Mouse (Mus musculus) layer of hippocampus, adult 18-20 months (tissue): ENCODE measurements around the gene Rcan2. TPM values are rescaled to one million over a fixed set of nuclear protein-coding genes. Genes with fewer than 3 reads are reported as not detected.

Experiments used
- DNase-seq, 2 experiments: peaks; one replicate each; pipeline ENCODE4 v3.0.0; 2022; ENCODE audit warnings: low spot score in 2 of 2
- total RNA-seq, 2 experiments: library from RNA; stranded (reverse); gene quantifications; 2 replicates each; pipeline ENCODE4 v1.2.3; 2021

The Rcan2 gene
- total RNA-seq, 2 experiments from 2014 or later, result 98.6 to 100.0 TPM

DNA sequence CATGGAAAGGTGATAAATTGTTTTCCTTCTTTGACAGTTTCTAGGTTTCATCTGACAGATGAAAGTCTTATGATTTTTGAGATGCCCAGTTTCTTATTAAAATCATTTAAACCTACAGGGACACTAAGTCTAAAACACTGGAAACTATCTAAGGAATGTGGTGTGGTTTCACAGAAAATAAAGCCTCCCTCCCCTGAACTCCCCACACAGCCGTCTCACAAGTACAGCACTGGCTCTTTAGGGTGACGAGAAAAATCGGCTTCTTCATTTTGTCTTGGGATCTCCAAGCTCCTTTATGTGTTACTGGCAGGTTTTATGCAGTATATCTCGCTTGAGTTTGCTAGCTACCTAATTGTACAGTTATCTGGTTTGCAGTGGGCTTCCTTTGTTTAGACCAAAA lies 210.8 kb downstream of the Rcan2 start:
- DNase-seq, result no peak

DNA sequence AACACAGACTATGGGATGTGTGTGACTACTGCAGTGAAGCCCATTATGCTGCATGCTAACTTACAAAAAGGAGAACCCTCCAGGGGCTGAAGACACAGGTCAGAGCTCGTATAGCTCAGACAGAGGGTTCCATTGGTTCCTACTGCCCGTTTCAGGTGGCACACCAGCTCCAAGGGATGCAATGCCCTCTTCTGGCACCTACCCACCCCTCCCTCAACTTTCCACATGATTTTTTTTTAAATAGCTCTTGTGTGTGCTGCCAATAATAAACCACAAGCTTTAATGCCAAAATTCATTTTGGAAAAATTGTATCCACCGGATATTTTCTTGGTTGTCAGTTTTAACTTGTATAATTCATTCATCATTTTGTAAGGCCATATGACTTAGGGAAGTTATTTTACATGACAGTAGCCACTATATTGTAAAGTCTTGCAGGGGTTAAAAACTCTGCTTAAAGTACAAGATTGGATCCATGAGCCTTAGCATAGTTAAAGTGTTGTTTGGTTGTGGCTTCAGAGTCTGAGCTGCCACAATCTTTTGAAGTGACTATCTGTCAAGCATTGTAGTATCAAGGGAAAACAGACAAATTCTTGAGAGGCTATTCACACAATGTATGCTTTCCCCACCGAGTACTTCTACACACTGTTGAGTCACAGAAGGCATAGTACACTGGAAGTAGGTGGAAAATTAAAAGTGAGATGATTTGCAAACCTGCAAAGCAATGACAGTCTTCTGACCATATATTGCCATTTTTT lies 212.8 kb downstream of the Rcan2 start:
- no peak for DNase-seq

GRCm38 (mm10) chr17:44016314-44016713 lies 215.2 kb downstream of the Rcan2 start:
- no peak for DNase-seq

- DNase-seq, result no peak
Observed at GRCm38 (mm10) chr17:44020707-44021220, 219.6 kb downstream of the Rcan2 start.

DNA sequence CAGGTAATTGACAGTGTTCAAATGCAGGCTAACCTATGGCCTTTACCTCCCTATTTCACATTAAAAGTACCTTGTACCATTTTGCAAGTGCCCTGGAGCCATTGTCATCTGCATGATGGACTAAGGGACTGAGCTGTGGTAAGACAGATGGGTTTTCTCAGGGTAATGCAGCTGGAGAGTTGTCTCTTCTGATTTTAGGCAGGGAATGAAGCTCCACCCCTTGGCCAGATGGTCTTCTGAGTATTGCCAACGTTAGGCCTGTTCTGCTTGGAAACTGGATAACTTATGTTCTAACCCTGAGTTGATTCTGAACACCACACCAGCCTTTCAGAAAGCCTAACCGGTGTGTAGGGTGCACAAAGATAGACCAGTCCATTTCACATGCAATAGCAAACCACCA lies 222.7 kb downstream of the Rcan2 start:
- no peak for DNase-seq

DNA sequence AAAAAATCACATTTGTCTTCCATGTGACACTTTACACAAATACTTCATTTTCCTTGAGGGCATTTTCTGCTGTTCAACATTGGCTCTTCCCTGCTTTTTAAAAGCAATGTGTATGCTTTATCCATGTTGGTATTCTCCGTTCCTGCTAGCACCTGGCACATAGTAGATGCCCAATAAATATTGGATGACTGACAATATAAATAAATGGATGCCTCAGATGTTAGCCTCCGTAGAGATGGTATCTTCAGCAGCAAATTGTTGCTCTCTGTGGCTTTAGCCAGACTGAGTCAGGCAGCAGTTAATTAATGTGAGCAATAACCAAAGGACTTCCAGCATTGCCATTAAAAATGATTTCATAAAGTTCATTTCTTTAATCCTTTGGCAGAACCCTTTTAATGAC lies 223.9 kb downstream of the Rcan2 start:
- no peak for DNase-seq

DNA sequence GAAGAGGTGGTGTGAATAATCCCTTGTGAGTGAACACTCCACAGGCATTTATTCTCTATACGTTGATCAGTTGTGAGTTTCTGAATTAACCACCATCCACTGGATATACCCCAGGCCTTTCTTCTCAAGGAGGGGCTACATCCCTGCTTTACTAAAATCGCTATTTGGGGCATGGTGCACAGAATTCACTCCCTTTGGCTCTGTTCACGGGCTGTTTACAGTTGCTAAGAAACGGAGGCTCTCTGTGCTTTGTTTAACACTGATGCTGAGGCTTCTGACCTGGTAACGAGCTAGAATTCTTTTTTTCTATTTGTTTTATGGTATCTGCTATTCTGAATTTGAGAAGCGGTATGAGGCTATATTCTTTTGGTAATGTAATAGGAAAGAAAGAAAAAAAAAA lies 224.8 kb downstream of the Rcan2 start:
- peak in 1 of 2 experiments; percentile 36 for DNase-seq

DNA sequence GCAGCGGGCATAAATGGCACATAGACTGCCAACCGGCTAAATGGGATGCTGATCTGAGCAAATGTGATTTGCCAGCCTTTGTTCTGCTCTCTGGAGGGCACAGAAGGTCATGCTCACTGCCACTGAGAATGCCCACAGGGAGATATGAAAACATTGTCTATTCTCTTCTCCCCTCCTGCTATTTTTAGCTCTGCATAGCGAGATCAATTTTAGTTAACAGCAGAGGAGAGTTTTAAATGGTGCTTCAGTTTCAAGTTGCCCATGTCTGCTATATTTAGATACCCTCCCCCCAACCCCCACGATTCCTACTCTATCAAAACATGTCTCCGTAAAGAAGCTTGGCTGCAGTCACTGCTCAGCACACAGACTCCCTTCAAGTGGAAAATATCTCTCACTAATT lies 225.2 kb downstream of the Rcan2 start:
- DNase-seq, result peak in 1 of 2 experiments; percentile 48

DNA sequence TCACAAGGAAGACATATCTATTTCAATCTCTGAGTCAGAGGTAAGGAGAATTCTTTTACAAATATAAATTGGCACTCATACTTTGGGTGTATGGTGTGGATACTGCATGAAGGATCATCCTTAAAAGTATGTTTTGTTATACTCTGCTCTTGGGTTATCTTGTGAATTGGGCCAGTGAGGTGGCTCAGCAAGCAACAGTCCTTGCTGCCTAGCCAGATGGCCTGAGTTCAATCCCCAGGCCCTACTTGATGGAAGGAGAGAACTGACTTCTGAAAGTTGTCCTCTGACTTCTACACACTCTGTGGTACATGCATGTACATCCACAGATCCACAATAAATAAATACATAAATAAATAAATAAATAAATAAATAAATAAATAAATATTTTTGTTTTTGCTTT lies 225.6 kb downstream of the Rcan2 start:
- no peak for DNase-seq

- DNase-seq, result no peak
Observed at GRCm38 (mm10) chr17:44027311-44027710, 226.2 kb downstream of the Rcan2 start.

- peak in 1 of 2 experiments; percentile 32 for DNase-seq
Observed at GRCm38 (mm10) chr17:44029616-44030015, 228.5 kb downstream of the Rcan2 start.

GRCm38 (mm10) chr17:44030776-44031587 lies 229.8 kb downstream of the Rcan2 start:
- peak in 1 of 2 experiments; percentile 74 for DNase-seq

DNA sequence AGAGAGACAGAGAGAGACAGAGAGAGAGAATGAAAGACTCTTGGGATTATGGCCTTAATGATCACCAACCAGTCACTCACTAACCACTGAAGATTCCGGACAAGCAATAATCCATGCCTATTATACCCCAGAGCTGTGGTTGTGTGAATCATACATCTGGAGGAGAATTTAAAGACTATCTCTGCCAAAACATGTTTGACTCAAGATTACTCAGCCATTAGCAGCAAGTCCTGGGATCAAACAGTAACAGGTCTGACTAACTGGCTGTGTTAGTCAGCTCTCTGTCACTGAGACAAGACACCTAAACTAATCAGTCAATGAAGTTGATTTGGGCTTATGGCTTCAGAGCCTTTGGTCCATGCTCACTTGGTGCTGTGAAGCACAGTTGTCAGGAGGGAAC lies 233.9 kb downstream of the Rcan2 start:
- DNase-seq, result no peak

GRCm38 (mm10) chr17:44038656-44039055 lies 237.5 kb downstream of the Rcan2 start:
- peak; percentile 40 to 84 for DNase-seq

DNA sequence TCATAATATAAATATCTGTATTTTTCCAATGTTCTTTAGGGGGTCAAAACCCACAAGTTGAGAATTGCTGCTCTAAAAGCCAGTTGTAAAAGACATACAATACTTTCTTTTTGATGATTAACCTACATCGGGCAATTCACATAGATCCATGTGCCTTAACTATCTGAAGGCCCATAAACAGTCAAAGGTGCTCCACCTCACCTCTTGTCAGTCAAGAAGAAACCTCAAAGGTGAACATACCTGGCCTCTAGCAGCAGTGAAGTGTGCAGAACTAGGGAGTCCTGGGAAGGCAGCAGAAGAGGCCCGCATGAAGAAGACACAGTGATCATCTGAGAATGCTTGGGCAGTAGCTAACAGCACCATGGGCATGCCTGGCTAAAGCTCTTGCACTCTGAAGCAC lies 239.3 kb downstream of the Rcan2 start:
- DNase-seq, result no peak

DNA sequence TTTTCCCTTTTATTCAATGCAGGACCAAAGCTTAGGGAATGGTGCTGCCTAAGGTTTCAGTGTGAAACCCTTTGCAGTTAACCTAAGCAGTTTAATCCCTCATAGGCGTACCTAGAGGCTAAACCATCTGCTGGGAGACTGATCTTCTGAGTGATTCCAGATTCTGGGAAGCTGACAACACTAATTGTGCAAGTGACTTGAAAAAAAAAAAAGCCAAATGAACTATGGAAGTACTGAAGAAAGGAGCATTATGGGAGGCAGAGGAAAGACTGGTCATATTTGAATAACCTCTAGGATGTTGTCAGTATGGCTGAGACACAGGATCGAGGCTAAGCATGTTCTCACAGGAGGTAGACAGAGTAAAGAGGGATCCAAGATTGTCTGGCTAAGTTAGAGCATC lies 241.2 kb downstream of the Rcan2 start:
- DNase-seq, result no peak

GRCm38 (mm10) chr17:44042861-44043260 lies 241.7 kb downstream of the Rcan2 start:
- DNase-seq, result no peak

- no peak for DNase-seq
Observed at GRCm38 (mm10) chr17:44053427-44053826, 252.3 kb downstream of the Rcan2 start.

- DNase-seq, result no peak
Observed at GRCm38 (mm10) chr17:44057123-44057522, 256.0 kb downstream of the Rcan2 start.

- no peak for DNase-seq
Observed at GRCm38 (mm10) chr17:44058145-44058544, 257.0 kb downstream of the Rcan2 start.

GRCm38 (mm10) chr17:44060781-44061180 lies 259.6 kb downstream of the Rcan2 start:
- no peak for DNase-seq

DNA sequence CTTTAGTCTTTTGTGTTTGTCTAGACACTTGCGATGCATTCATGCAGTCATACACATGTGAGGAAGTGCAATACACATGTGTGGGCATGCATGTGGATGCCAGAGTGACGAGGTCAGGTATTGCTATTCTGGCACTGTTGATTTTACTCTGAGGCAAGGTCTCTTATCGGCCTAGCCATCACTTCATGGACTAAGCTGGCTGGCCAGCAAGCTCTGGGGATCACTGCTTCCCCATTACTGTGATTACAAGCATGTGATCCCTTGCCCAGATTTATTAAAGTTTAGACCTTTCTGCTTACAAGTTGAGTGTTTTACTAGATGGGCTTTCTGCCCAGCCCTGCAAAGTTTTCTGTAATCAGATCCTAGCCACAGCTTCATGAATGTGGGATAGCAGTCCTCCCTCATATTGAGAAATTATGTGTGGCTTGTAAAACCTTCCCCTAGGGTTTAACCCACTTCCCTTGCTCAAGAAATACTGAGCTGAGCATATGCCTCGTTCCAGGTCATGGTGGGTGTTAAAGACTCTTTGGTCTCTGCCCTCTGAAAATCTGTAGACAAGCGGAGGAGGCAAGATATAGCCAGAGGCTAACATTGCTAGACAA lies 260.2 kb downstream of the Rcan2 start:
- no peak for DNase-seq
